Mouse (Mus musculus) kidney, adult 2 months (tissue): ENCODE measurements at regions not wholly inside any gene's neighbourhood (a gene's known extent, or its start where the extent isn't known, plus 50 kb on each side); places are given as distances from the start of the nearest gene placed in this dataset.

Experiments
- CTCF ChIP-seq: fragments of 200-500 bp; conservative IDR thresholded peaks from 2 replicates; pipeline ENCODE4 v1.5.1; 2011; ENCODE audit warnings: low read depth, mild to moderate bottlenecking, control low read depth, low read length, moderate library complexity, mixed read lengths; ENCODE audit not compliant: insufficient read depth, insufficient read length
- POLR2A ChIP-seq: fragments of 200-500 bp; IDR thresholded peaks from one replicate; pipeline ENCODE4 v1.6.1; 2011; ENCODE audit warnings: low read depth, low read length, control low read depth

GRCm38 (mm10) chr14:25112832-25113231, 346.2 kb upstream of the Zmiz1 start:
- TF ChIP-seq CTCF (no peak), POLR2A (no peak)
